Mouse (Mus musculus): ENCODE measurements at regions not wholly inside any gene's neighbourhood (a gene's known extent, or its start where the extent isn't known, plus 50 kb on each side); places are given as distances from the start of the nearest gene placed in this dataset.
A peak's percentile ranks its signal among the peaks of the same experiment; 100 is the strongest.

- peak; percentile 9 for DNase-seq
These were observed 1682.9 kb downstream of the Cdh8 start for GRCm38 (mm10) chr8:97733338-97733737.

GRCm38 (mm10) chr8:97722627-97723026 is 1693.6 kb downstream of the Cdh8 start:
- no peak for DNase-seq

GRCm38 (mm10) chr8:97701706-97702105 is 1714.6 kb downstream of the Cdh8 start:
- DNase-seq = no peak

GRCm38 (mm10) chr8:97664404-97664803 is 1751.9 kb downstream of the Cdh8 start:
- DNase-seq = no peak

GRCm38 (mm10) chr8:97662144-97662543 is 1754.1 kb downstream of the Cdh8 start:
- no peak for DNase-seq

- no peak for DNase-seq
These were observed 1763.5 kb upstream of the Got2 start for GRCm38 (mm10) chr8:97651802-97652201.

GRCm38 (mm10) chr8:97632980-97633379 is 1744.6 kb upstream of the Got2 start:
- DNase-seq = no peak

Data from adrenal gland, postnatal 10 days (tissue).